Mouse (Mus musculus): ENCODE results near the gene Rnf31.

Gene Rnf31

GRCm38 (mm10) chr14:55577871-55578667 lies 13.4 kb upstream of the Rnf31 start, which contains the start of gene Psme1:
Psme1 (plus strand) TSS chr14:55578123.
- DNase-seq (ENCODE audit: low spot score in 2 of 2), result peak; percentile 82

- peak in 1 of 2 experiments; percentile 43 for DNase-seq (ENCODE audit: low spot score in 2 of 2)
These were observed 12.7 kb upstream of the Rnf31 start for GRCm38 (mm10) chr14:55578668-55579269.

GRCm38 (mm10) chr14:55579511-55580496 lies 11.7 kb upstream of the Rnf31 start:
- DNase-seq (ENCODE audit: low spot score in 2 of 2), result no peak

GRCm38 (mm10) chr14:55580731-55581130 lies 10.8 kb upstream of the Rnf31 start:
- no peak for DNase-seq (ENCODE audit: low spot score in 2 of 2)

GRCm38 (mm10) chr14:55581981-55582681 lies 9.4 kb upstream of the Rnf31 start:
- no peak for DNase-seq (ENCODE audit: low spot score in 2 of 2)

GRCm38 (mm10) chr14:55584303-55584701 lies 7.2 kb upstream of the Rnf31 start:
- no peak for DNase-seq (ENCODE audit: low spot score in 2 of 2)

GRCm38 (mm10) chr14:55584702-55585565 lies 6.6 kb upstream of the Rnf31 start, which contains the start of gene Emc9:
Emc9 (minus strand) TSS chr14:55585302.
- DNase-seq (ENCODE audit: low spot score in 2 of 2), result peak; percentile 62 to 73

GRCm38 (mm10) chr14:55585566-55585960 lies 5.9 kb upstream of the Rnf31 start:
- DNase-seq (ENCODE audit: low spot score in 2 of 2), result no peak

GRCm38 (mm10) chr14:55586149-55586548 lies 5.4 kb upstream of the Rnf31 start:
- DNase-seq (ENCODE audit: low spot score in 2 of 2), result no peak

GRCm38 (mm10) chr14:55589271-55589670 lies 2.2 kb upstream of the Rnf31 start:
- no peak for DNase-seq (ENCODE audit: low spot score in 2 of 2)

- no peak for DNase-seq (ENCODE audit: low spot score in 2 of 2)
These were observed 1.6 kb upstream of the Rnf31 start for GRCm38 (mm10) chr14:55589771-55590448.

- DNase-seq (ENCODE audit: low spot score in 2 of 2), result peak; percentile 93 to 94
These were observed 669 bp upstream of the Rnf31 start, which contains the start of gene Psme2 for GRCm38 (mm10) chr14:55590748-55591330. Psme2 (minus strand) TSS chr14:55591113.

GRCm38 (mm10) chr14:55592226-55592625 lies 718 bp downstream of the Rnf31 start:
- no peak for DNase-seq (ENCODE audit: low spot score in 2 of 2)

- no peak for DNase-seq (ENCODE audit: low spot score in 2 of 2)
These were observed 4.7 kb downstream of the Rnf31 start for GRCm38 (mm10) chr14:55596036-55596690.

- DNase-seq (ENCODE audit: low spot score in 2 of 2), result no peak
These were observed 7.2 kb downstream of the Rnf31 start for GRCm38 (mm10) chr14:55598521-55599390.

GRCm38 (mm10) chr14:55603271-55603632 lies 11.7 kb downstream of the Rnf31 start, which contains the start of gene Irf9:
Irf9 (plus strand) TSS chr14:55603571.
- DNase-seq (ENCODE audit: low spot score in 2 of 2), result no peak

Measured in urinary bladder, postnatal 4 days (tissue).